19 mouse cellular contexts compared by ENCODE assay signal in genomic region chr13:64284676-64285075, GRCm38 (mm10). TPM values are rescaled to one million over a fixed set of nuclear protein-coding genes. Genes with fewer than 3 reads are reported as not detected.
DNase-seq lines count a peak whose midpoint lies in the region; ATAC-seq and TF ChIP-seq lines count a peak whose summit lies in the region.
"Had no signal": no experiment of that assay in that cellular context is flagged by ENCODE, and none has a peak within 500 bp of the region (broad histone marks: within the 10 kb centered on the region; RNA-seq: fewer than 3 reads in every experiment).

No protein-coding gene starts in this region.

- in situ Hi-C loops in CH12.LX (cut with MboI; ENCODE audit: low pct_ligation_motif_present, low pct_unique_long_range_greater_than_20kb, low sequenced_read_pairs) = no loop called here

- ATAC-seq in megakaryocyte progenitor cell, adult 5-6 weeks (replicated peaks; ENCODE audit: poor library complexity) = 0 out of 2 replicates have a peak, but pooled peaks have one; percentile 31
- ATAC-seq in forebrain, embryonic 14.5 days = no peak
- ATAC-seq: activated CD4-positive, CD25-positive, alpha-beta regulatory T cell, adult 4 months; liver, embryonic 12.5 days; midbrain, embryonic 13.5 days had no signal

- H3K27ac ChIP-seq in layer of hippocampus, adult 2 months = no peak overlapping the region
- H3K27ac ChIP-seq in CH12.LX (ENCODE audit: insufficient read depth, low read depth) (no peak overlapping the region), MEL (ENCODE audit: control insufficient read depth, low read depth, low read length) (no peak overlapping the region)
- no peak overlapping the region for H3K27ac ChIP-seq in forebrain, embryonic 14.5 days (ENCODE audit: low read depth, low read length)
- H3K27ac ChIP-seq: embryonic facial prominence, embryonic 15.5 days; heart, embryonic 10.5 days; kidney, embryonic 15.5 days; liver, embryonic 12.5 days; midbrain, embryonic 13.5 days had no signal

- DNase-seq in layer of hippocampus, adult 2 months (ENCODE audit: low spot score in 2 of 2) = no peak
- DNase-seq in layer of hippocampus, postnatal 25 days (ENCODE audit: extremely low spot score in 1 of 2, low spot score in 1 of 2) = no peak
- DNase-seq in CH12.LX (ENCODE audit: extremely low read depth) (no peak), MEL (ENCODE audit: low read depth, low spot score) (peak; percentile 36)
- DNase-seq in forebrain, embryonic 14.5 days (ENCODE audit: low spot score) = no peak
- no peak for DNase-seq in natural killer cell, adult 2 months (ENCODE audit: low spot score in 2 of 2)
- DNase-seq: adrenal gland, postnatal 36 days; cerebellum, adult 9-10 months; heart, postnatal 36 days; layer of hippocampus, adult 9-11 months; lung, postnatal 36 days; thymus, adult 2 months had no signal

- H3K9me3 ChIP-seq in CH12.LX (replicated peaks; ENCODE audit: low read length) = peaks cover 7% of the 10 kb centered on the region
- no peaks in the 10 kb centered on the region for H3K9me3 ChIP-seq in MEL (replicated peaks; ENCODE audit: insufficient read depth, low read length)
- 0 out of 2 replicates have a peak, but pooled peaks cover 3% of the 10 kb centered on the region for H3K9me3 ChIP-seq in forebrain, embryonic 14.5 days (replicated peaks; ENCODE audit: control insufficient read depth, low read length)
- H3K9me3 ChIP-seq: embryonic facial prominence, embryonic 15.5 days; midbrain, embryonic 13.5 days had no signal

- TF ChIP-seq POLR2A in CH12.LX (IDR thresholded peaks at IDR 0.05; ENCODE audit: low read depth, low read length) = no peak
- TF ChIP-seq POLR2A in MEL (IDR thresholded peaks at IDR 0.05; ENCODE audit: control insufficient read depth in 1 of 2, insufficient read depth in 1 of 2, low read depth in 1 of 2, low read length in 2 of 2, poor library complexity in 1 of 2) = no peak

- H3K9ac ChIP-seq in CH12.LX (ENCODE audit: insufficient read depth, low read depth) (no peak overlapping the region), MEL (ENCODE audit: control insufficient read depth, low read depth, low read length, poor library complexity, severe bottlenecking) (no peak overlapping the region)
- no peak overlapping the region for H3K9ac ChIP-seq in forebrain, embryonic 14.5 days (ENCODE audit: low read length)
- H3K9ac ChIP-seq: embryonic facial prominence, embryonic 15.5 days; kidney, embryonic 15.5 days; liver, embryonic 12.5 days; midbrain, embryonic 13.5 days had no signal

- dilution Hi-C loops in CH12.LX (cut with MboI; ENCODE audit: extremely low pct_ligation_motif_present, extremely low pct_unique_long_range_greater_than_20kb, low sequenced_read_pairs) = no loop called here

- peak; percentile 60 for TF ChIP-seq CTCF in layer of hippocampus, adult 2 months (conservative IDR thresholded peaks at IDR 0.05)
- TF ChIP-seq CTCF in CH12.LX (conservative IDR thresholded peaks at IDR 0.05 in 1 of 2, IDR thresholded peaks at IDR 0.05 in 1 of 2; ENCODE audit: low read depth in 2 of 2, low read length in 2 of 2) (peak; percentile 24 to 50; a peak in 3 of 4 replicates), MEL (IDR thresholded peaks at IDR 0.05 in 2 of 3, conservative IDR thresholded peaks at IDR 0.05 in 1 of 3; ENCODE audit: control insufficient read depth in 1 of 3, insufficient read depth in 1 of 3, low read depth in 2 of 3, low read length in 3 of 3, poor library complexity in 1 of 3, severe bottlenecking in 1 of 3) (peak in 2 of 3 experiments; percentile 45 to 53; a peak in 4 of 6 replicates)

- TF ChIP-seq EP300 in CH12.LX (IDR thresholded peaks at IDR 0.05; ENCODE audit: low read length) = no peak
- TF ChIP-seq EP300 in MEL (IDR thresholded peaks at IDR 0.05; ENCODE audit: low read depth in 1 of 2, low read length in 2 of 2) = no peak

- H3K79me2 ChIP-seq in CH12.LX (replicated peaks; ENCODE audit: control insufficient read depth, extremely low read depth, insufficient read depth, poor library complexity, severe bottlenecking) = no peaks in the 10 kb centered on the region
- H3K79me2 ChIP-seq in MEL (ENCODE audit: control insufficient read depth, insufficient read depth, low read length, poor library complexity) = no peaks in the 10 kb centered on the region

- H3K4me3 ChIP-seq in layer of hippocampus, adult 2 months = no peak overlapping the region
- no peak overlapping the region for H3K4me3 ChIP-seq in CH12.LX (replicated peaks in 1 of 3; ENCODE audit: low read depth in 2 of 3, low read length in 2 of 3, poor library complexity in 1 of 3)
- no peak overlapping the region for H3K4me3 ChIP-seq in MEL (ENCODE audit: control insufficient read depth in 1 of 2, insufficient read depth in 1 of 2, low read depth in 2 of 2, low read length in 2 of 2)
- H3K4me3 ChIP-seq in forebrain, embryonic 14.5 days (ENCODE audit: low read depth, low read length) = no peak overlapping the region
- H3K4me3 ChIP-seq: embryonic facial prominence, embryonic 15.5 days; heart, embryonic 10.5 days; kidney, embryonic 15.5 days; liver, embryonic 12.5 days; midbrain, embryonic 13.5 days had no signal

- WGBS in forebrain, embryonic 14.5 days = 93% methylated on average over 2 of the region's 2 CpGs

- no peaks in the 10 kb centered on the region for H3K36me3 ChIP-seq in CH12.LX (replicated peaks in 1 of 2; ENCODE audit: control insufficient read depth in 1 of 2, insufficient read depth in 1 of 2, low read length in 1 of 2)
- H3K36me3 ChIP-seq in MEL (ENCODE audit: control insufficient read depth in 1 of 2, insufficient read depth in 2 of 2, low read length in 2 of 2) = peaks cover 0 to 9% of the 10 kb centered on the region in 2 experiments; a peak in 2 of 4 replicates
- H3K36me3 ChIP-seq in forebrain, embryonic 14.5 days (ENCODE audit: control insufficient read depth, insufficient read depth, low read length) = no peaks in the 10 kb centered on the region
- H3K36me3 ChIP-seq: embryonic facial prominence, embryonic 15.5 days; midbrain, embryonic 13.5 days had no signal

- H3K4me1 ChIP-seq in CH12.LX (ENCODE audit: control insufficient read depth in 1 of 2, insufficient read depth in 2 of 2) (no peaks in the 10 kb centered on the region), MEL (ENCODE audit: control insufficient read depth in 1 of 2, insufficient read depth in 2 of 2, low read length in 2 of 2) (peaks cover 0 to 4% of the 10 kb centered on the region in 2 experiments; a peak in 2 of 4 replicates)
- H3K4me1 ChIP-seq in forebrain, embryonic 14.5 days (ENCODE audit: control insufficient read depth, insufficient read depth, low read length) = no peaks in the 10 kb centered on the region
- H3K4me1 ChIP-seq: midbrain, embryonic 13.5 days had no signal

- H3K4me2 ChIP-seq in CH12.LX (ENCODE audit: insufficient read depth, low read depth, poor library complexity, severe bottlenecking) = no peak overlapping the region
- no peak overlapping the region for H3K4me2 ChIP-seq in forebrain, embryonic 14.5 days (ENCODE audit: low read length)
- H3K4me2 ChIP-seq: embryonic facial prominence, embryonic 15.5 days; kidney, embryonic 15.5 days; liver, embryonic 12.5 days; midbrain, embryonic 13.5 days had no signal

- TF ChIP-seq RAD21 in CH12.LX (IDR thresholded peaks at IDR 0.05; ENCODE audit: low read depth, low read length) = no peak
- TF ChIP-seq RAD21 in MEL (IDR thresholded peaks at IDR 0.05; ENCODE audit: low read depth, low read length) = no peak

- no peaks in the 10 kb centered on the region for H3K27me3 ChIP-seq in CH12.LX (replicated peaks)
- no peaks in the 10 kb centered on the region for H3K27me3 ChIP-seq in MEL (ENCODE audit: control insufficient read depth in 1 of 2, insufficient read depth in 2 of 2, low read length in 2 of 2)
- H3K27me3 ChIP-seq in forebrain, embryonic 14.5 days (replicated peaks; ENCODE audit: control insufficient read depth, insufficient read depth, low read length) = no peaks in the 10 kb centered on the region
- H3K27me3 ChIP-seq: embryonic facial prominence, embryonic 15.5 days; kidney, embryonic 15.5 days; liver, embryonic 12.5 days; midbrain, embryonic 13.5 days had no signal

TF ChIP-seq in CH12.LX, 34 proteins besides CTCF, POLR2A, EP300 and RAD21 (continues in another document):
- TF ChIP-seq ZKSCAN1 (IDR thresholded peaks at IDR 0.05; ENCODE audit: borderline replicate concordance, low read depth, low read length) = no peak
- no peak for TF ChIP-seq MAZ (IDR thresholded peaks at IDR 0.05; ENCODE audit: low read depth, low read length)
- TF ChIP-seq JUND (conservative IDR thresholded peaks at IDR 0.05; ENCODE audit: low read depth, low read length) = no peak
- no peak for TF ChIP-seq MYC (IDR thresholded peaks at IDR 0.05; ENCODE audit: low read depth, low read length)

TF ChIP-seq in MEL, 35 proteins besides CTCF, POLR2A, EP300 and RAD21 (continues in another document):
- no peak for TF ChIP-seq ELF1 (IDR thresholded peaks at IDR 0.05; ENCODE audit: low read depth, low read length)
- TF ChIP-seq MYB (IDR thresholded peaks at IDR 0.05; ENCODE audit: low read depth, low read length) = no peak
- no peak for TF ChIP-seq ETS1 (IDR thresholded peaks at IDR 0.05; ENCODE audit: low read depth, low read length)
- no peak for TF ChIP-seq USF1 (IDR thresholded peaks at IDR 0.05; ENCODE audit: low read depth, low read length)

RNA-seq across cellular contexts. Expression of gene Cdc14b, which starts 9.6 kb away (rescaled TPM):
- total RNA-seq in layer of hippocampus, adult 2 months (2021) = 10 to 100 TPM in 1 of 2 experiments, 1 to 10 TPM in 1; 9.8 to 14.2 TPM
- 1 to 10 TPM; 6.9 to 7.2 TPM for total RNA-seq in layer of hippocampus, postnatal 25 days (2021)
- total RNA-seq in CH12.LX (2012; rRNA removed) = 2.9 and 5.5 TPM in 2 replicates
- total RNA-seq in CH12.LX (2014; rRNA removed) = 2.7 and 3.8 TPM in 2 replicates
- polyA plus RNA-seq in CH12.LX (2012; ENCODE audit: insufficient read length, low read depth) = 4.6 and 4.8 TPM in 2 replicates
- 18.7 and 22.2 TPM in 2 replicates for total RNA-seq in MEL (2012; rRNA removed)
- polyA plus RNA-seq in MEL (2012; ENCODE audit: insufficient read depth in 1 of 2, insufficient read length in 2 of 2, low read depth in 1 of 2, low replicate concordance in 2 of 2, missing spikeins in 1 of 2) = 10 to 100 TPM in 1 of 2 experiments, not detected in 1; 28.3 TPM
- total RNA-seq in megakaryocyte progenitor cell, adult 5-6 weeks (2015) = 1.6 and 1.9 TPM in 2 replicates
- total RNA-seq in megakaryocyte progenitor cell, adult 5-6 weeks (2017) = 0.74 and 2.4 TPM in 2 replicates
- polyA plus RNA-seq in forebrain, embryonic 14.5 days (2014; fragmentation: Nextera tagmentation; extraction: Ambion mirVana) = 3.1 and 3.5 TPM in 2 replicates

RNA-seq across cellular contexts. Expression of gene Aaed1, which starts 27.8 kb away (rescaled TPM):
- total RNA-seq in layer of hippocampus, adult 2 months (2021) = 10 to 100 TPM; 15.2 to 16.4 TPM
- 10 to 100 TPM; 13.1 to 14.4 TPM for total RNA-seq in layer of hippocampus, postnatal 25 days (2021)
- total RNA-seq in CH12.LX (2012; rRNA removed) (9.1 and 12.2 TPM in 2 replicates), CH12.LX (2014; rRNA removed) (19.3 and 22.1 TPM in 2 replicates), MEL (2012; rRNA removed) (4.2 and 4.4 TPM in 2 replicates)
- polyA plus RNA-seq in CH12.LX (2012; ENCODE audit: insufficient read length, low read depth) (8.2 and 8.3 TPM in 2 replicates), MEL (2012; ENCODE audit: insufficient read depth in 1 of 2, insufficient read length in 2 of 2, low read depth in 1 of 2, low replicate concordance in 2 of 2, missing spikeins in 1 of 2) (100 to 1,000 TPM in 1 of 2 experiments, 10 to 100 TPM in 1; 13.5 to 190 TPM)
- total RNA-seq in megakaryocyte progenitor cell, adult 5-6 weeks (2015) = 19.6 and 20.3 TPM in 2 replicates
- 33.1 and 42.4 TPM in 2 replicates for total RNA-seq in megakaryocyte progenitor cell, adult 5-6 weeks (2017)
- 7.9 and 8.7 TPM in 2 replicates for polyA plus RNA-seq in forebrain, embryonic 14.5 days (2014; fragmentation: Nextera tagmentation; extraction: Ambion mirVana)
